Mouse (Mus musculus) CH12.LX (cell line): ENCODE data around the gene Sv2a. TPM values are rescaled to one million over a fixed set of nuclear protein-coding genes. Genes with fewer than 3 reads are reported as not detected.
"Not testable (repeated sequence)": the region's sequence is repeated elsewhere in the genome, so short reads cannot be mapped to it uniquely, and the experiment has no call there.

Experiments used
- DNase-seq: peaks from one replicate; pipeline ENCODE4 v3.0.0-alpha.2; 2013; ENCODE audit errors: extremely low read depth
- H3K27ac ChIP-seq: 2 replicates; pipeline ENCODE4 v1.5.1; 2012; ENCODE audit warnings: low read depth, mild to moderate bottlenecking, control low read depth, moderate library complexity; ENCODE audit not compliant: insufficient read depth
- H3K27me3 ChIP-seq: replicated peaks from 2 replicates; pipeline ENCODE3; 2012; ENCODE audit warnings: inconsistent platforms
- H3K36me3 ChIP-seq, 2 experiments: replicated peaks in 1 of 2; 2 replicates each; pipeline versions ENCODE3 to v1.6.1; 2012; ENCODE audit warnings: inconsistent platforms in 1 of 2, low read length in 1 of 2, mild to moderate bottlenecking in 1 of 2, mixed read lengths in 1 of 2, moderate library complexity in 1 of 2; ENCODE audit not compliant: control insufficient read depth in 1 of 2, insufficient read depth in 1 of 2
- H3K4me1 ChIP-seq, 2 experiments: 2 replicates each; pipeline ENCODE4 v1.6.1; 2012; ENCODE audit warnings: inconsistent platforms in 1 of 2, moderate library complexity in 1 of 2; ENCODE audit not compliant: insufficient read depth in 2 of 2, control insufficient read depth in 1 of 2
- H3K4me2 ChIP-seq: 2 replicates; pipeline ENCODE4 v1.6.1; 2012; ENCODE audit warnings: low read depth, mild to moderate bottlenecking, control low read depth; ENCODE audit not compliant: poor library complexity, insufficient read depth, severe bottlenecking
- H3K4me3 ChIP-seq, 3 experiments: fragments of 150-350 bp in 1 of 3; sonication (generic) in 1 of 3; replicated peaks in 1 of 3; 2 replicates each; pipeline versions ENCODE3 to v1.5.1; 2011 to 2012; ENCODE audit warnings: low read depth in 2 of 3, low read length in 2 of 3, mild to moderate bottlenecking in 2 of 3, moderate library complexity in 2 of 3, control low read depth in 1 of 3, improper control_type of control experiment in 1 of 3, inconsistent platforms in 1 of 3, mixed read lengths in 1 of 3; ENCODE audit not compliant: poor library complexity in 1 of 3
- H3K79me2 ChIP-seq: replicated peaks from 2 replicates; pipeline ENCODE4 v1.6.1; 2012; ENCODE audit warnings: mild to moderate bottlenecking, moderate library complexity; ENCODE audit not compliant: control insufficient read depth, poor library complexity, insufficient read depth, severe bottlenecking; ENCODE audit errors: extremely low read depth
- H3K9ac ChIP-seq: 2 replicates; pipeline ENCODE4 v1.6.1; 2012; ENCODE audit warnings: low read depth, mild to moderate bottlenecking, control low read depth, moderate library complexity; ENCODE audit not compliant: insufficient read depth
- H3K9me3 ChIP-seq: replicated peaks from 2 replicates; pipeline ENCODE3; 2012; ENCODE audit warnings: low read length, inconsistent platforms, mixed read lengths
- BHLHE40 ChIP-seq: IDR thresholded peaks from 2 replicates; pipeline ENCODE4 v1.6.1; 2011; ENCODE audit warnings: mild to moderate bottlenecking, low read depth, low read length, improper control_type of control experiment
- JUN ChIP-seq: IDR thresholded peaks from 2 replicates; pipeline ENCODE4 v1.6.1; 2011; ENCODE audit warnings: low read depth, mild to moderate bottlenecking, low read length, improper control_type of control experiment, moderate library complexity; ENCODE audit not compliant: insufficient read depth
- JUND ChIP-seq: conservative IDR thresholded peaks from 2 replicates; pipeline ENCODE4 v1.6.1; 2011; ENCODE audit warnings: low read depth, low read length, improper control_type of control experiment
- MAX ChIP-seq: IDR thresholded peaks from 2 replicates; pipeline ENCODE4 v1.6.1; 2011; ENCODE audit warnings: low read length, improper control_type of control experiment
- MEF2A ChIP-seq: IDR thresholded peaks from 2 replicates; pipeline ENCODE4 v1.6.1; 2014; ENCODE audit warnings: low read depth, mild to moderate bottlenecking, inconsistent platforms, low read length, improper control_type of control experiment, borderline replicate concordance
- MXI1 ChIP-seq: IDR thresholded peaks from 2 replicates; pipeline ENCODE4 v1.6.1; 2011; ENCODE audit warnings: mild to moderate bottlenecking, low read depth, low read length, improper control_type of control experiment
- MYC ChIP-seq: IDR thresholded peaks from 2 replicates; pipeline ENCODE4 v1.6.1; 2011; ENCODE audit warnings: low read depth, mild to moderate bottlenecking, improper control_type of control experiment, low read length
- NRF1 ChIP-seq: IDR thresholded peaks from 2 replicates; pipeline ENCODE4 v1.6.1; 2014; ENCODE audit warnings: low read depth, mild to moderate bottlenecking, inconsistent platforms, low read length, improper control_type of control experiment, moderate library complexity
- POLR2A ChIP-seq: IDR thresholded peaks from 2 replicates; pipeline ENCODE4 v1.6.1; 2011; ENCODE audit warnings: low read depth, mild to moderate bottlenecking, improper control_type of control experiment, low read length
- SIN3A ChIP-seq: IDR thresholded peaks from 2 replicates; pipeline ENCODE4 v1.6.1; 2012; ENCODE audit warnings: low read length, improper control_type of control experiment, inconsistent platforms
- USF1 ChIP-seq: IDR thresholded peaks from 2 replicates; pipeline ENCODE4 v1.6.1; 2014; ENCODE audit warnings: low read depth, mild to moderate bottlenecking, inconsistent platforms, low read length, improper control_type of control experiment
- USF2 ChIP-seq: conservative IDR thresholded peaks from 2 replicates; pipeline ENCODE4 v1.6.1; 2011; ENCODE audit warnings: low read depth, low read length, improper control_type of control experiment
- ZC3H11A ChIP-seq: IDR thresholded peaks from 2 replicates; pipeline ENCODE4 v1.6.1; 2012; ENCODE audit warnings: low read depth, mild to moderate bottlenecking, inconsistent platforms, low read length, improper control_type of control experiment
- ZNF384 ChIP-seq: IDR thresholded peaks from 2 replicates; pipeline ENCODE4 v1.6.1; 2012; ENCODE audit warnings: low read depth, low read length, improper control_type of control experiment, inconsistent platforms
- dilution Hi-C: fragments of 300-500 bp; cut with MboI; formaldehyde crosslinking; loops from 2 replicates; pipeline ENCODE4 v1.14.3; 2020; ENCODE audit warnings: low sequenced_read_pairs; ENCODE audit not compliant: extremely low pct_unique_long_range_greater_than_20kb, extremely low pct_ligation_motif_present
- in situ Hi-C: fragments of 300-500 bp; cut with MboI; formaldehyde crosslinking; loops from 3 replicates; pipeline ENCODE4 v1.14.3; 2019; ENCODE audit warnings: low sequenced_read_pairs, low pct_ligation_motif_present, low pct_unique_long_range_greater_than_20kb, mixed read lengths
- polyA plus RNA-seq: library from polyadenylated mRNA; unstranded; fragments of >175 nt; gene quantifications from 2 replicates; pipeline ENCODE4 v1.2.1, GENCODE M21; 2012; ENCODE audit warnings: low read depth; ENCODE audit not compliant: insufficient read length
- total RNA-seq, 2 experiments: library from RNA; depleted of rRNA; stranded (reverse); fragments of 300-350 nt in 1 of 2; fragments of >200 nt in 1 of 2; gene quantifications; 2 replicates each; pipeline ENCODE4 v1.2.3; 2012 to 2014

The Sv2a gene
- total and polyA plus RNA-seq, 3 experiments: 1.1 to 6.7 (median 4.0) TPM

GRCm38 (mm10) chr3:96173185-96173584 lies 7.8 kb upstream of the Sv2a start:
- no peak for DNase-seq
- no peaks in the 10 kb centered on the region for H3K27me3 ChIP-seq
- peaks cover 37% of the 10 kb centered on the region for H3K79me2 ChIP-seq
- H3K27ac ChIP-seq: no peak overlapping the region
- H3K4me3 ChIP-seq: peak overlapping the region; percentile 65 to 99 (median 96)
- no peaks in the 10 kb centered on the region for H3K9me3 ChIP-seq
- peak overlapping the region; percentile 94 for H3K9ac ChIP-seq
- in situ Hi-C loops: no loop called here
- peak overlapping the region; percentile 79; the same call in 1 of the 2 replicates for H3K4me2 ChIP-seq
- dilution Hi-C loops: no loop called here
- peaks cover 8 to 47% of the 10 kb centered on the region in 2 experiments for H3K4me1 ChIP-seq
- peaks cover 40 to 63% of the 10 kb centered on the region in 2 experiments for H3K36me3 ChIP-seq
- peak; percentile 69 for TF ChIP-seq MAX
- TF ChIP-seq ZC3H11A: no peak
- peak; percentile 55; the same call in 1 of the 2 replicates for TF ChIP-seq MYC
- peak; percentile 44; the same call in 1 of the 2 replicates for TF ChIP-seq MXI1
- no peak for TF ChIP-seq ZNF384
- TF ChIP-seq BHLHE40: peak; percentile 75
- no peak for TF ChIP-seq POLR2A

- H3K4me3 ChIP-seq: peak overlapping the region in 1 of 3 experiments; percentile 43
- dilution Hi-C loops, H3K27me3 ChIP-seq, H3K27ac ChIP-seq, H3K9me3 ChIP-seq, in situ Hi-C loops, DNase-seq, H3K9ac ChIP-seq: not testable (repeated sequence)
- peaks cover 37% of the 10 kb centered on the region for H3K79me2 ChIP-seq
- H3K36me3 ChIP-seq: peaks cover 43 to 63% of the 10 kb centered on the region in 2 experiments
- peaks cover 8 to 43% of the 10 kb centered on the region in 2 experiments for H3K4me1 ChIP-seq
- H3K4me2 ChIP-seq: 0 out of 2 replicates have a peak overlapping the region, but pooled peaks have one; percentile 52
Observed at GRCm38 (mm10) chr3:96174042-96174441, 6.9 kb upstream of the Sv2a start.

GRCm38 (mm10) chr3:96175251-96175650 lies 5.7 kb upstream of the Sv2a start:
- DNase-seq: no peak
- Histone ChIP-seq H3K4me1 (peaks cover 8 to 38% of the 10 kb centered on the region in 2 experiments), H3K4me3 (no peak overlapping the region), H3K27ac (no peak overlapping the region), H3K9me3 (no peaks in the 10 kb centered on the region), H3K36me3 (peaks cover 43 to 57% of the 10 kb centered on the region in 2 experiments), H3K27me3 (no peaks in the 10 kb centered on the region), H3K9ac (no peak overlapping the region), H3K4me2 (no peak overlapping the region), H3K79me2 (peaks cover 37% of the 10 kb centered on the region)
- in situ Hi-C loops: no loop called here
- dilution Hi-C loops: no loop called here
- no peak for TF ChIP-seq SIN3A
- no peak for TF ChIP-seq NRF1
- TF ChIP-seq ZC3H11A: no peak
- no peak for TF ChIP-seq USF1
- no peak for TF ChIP-seq POLR2A
- no peak for TF ChIP-seq JUN
- no peak for TF ChIP-seq USF2
- TF ChIP-seq JUND: no peak
- TF ChIP-seq MEF2A: no peak
